Mouse (Mus musculus) G1E-ER4 (cell line): ENCODE measurements around the gene Pnpt1. TPM values are rescaled to one million over a fixed set of nuclear protein-coding genes. Genes with fewer than 3 reads are reported as not detected.

Experiments
- GATA1 ChIP-seq: IDR thresholded peaks from one replicate; pipeline ENCODE4 v1.8.0; 2012; ENCODE audit warnings: low read length, inconsistent platforms
- polyA plus RNA-seq: library from polyadenylated mRNA; stranded (reverse); fragments of >175 nt; gene quantifications from 2 replicates; pipeline ENCODE4 v1.2.3, GENCODE M21; 2012

The Pnpt1 gene
- polyA plus RNA-seq, 1 experiment: 261 TPM

GRCm38 (mm10) chr11:29209774-29210173 is 79.2 kb downstream of the Pnpt1 start:
- TF ChIP-seq GATA1: no peak

Other genes with a start within 250 kb of the Pnpt1 start
- 44.2 and 45.4 TPM in 2 replicates for gene Ppp4r3b, start 42.1 kb downstream of the Pnpt1 start, polyA plus RNA-seq
- gene Cfap36, start 116.7 kb downstream of the Pnpt1 start, polyA plus RNA-seq: 19.5 and 32.2 TPM in 2 replicates
- 15.9 and 19.6 TPM in 2 replicates for gene Ccdc88a, start 242.9 kb downstream of the Pnpt1 start, polyA plus RNA-seq